Mouse (Mus musculus): ENCODE results near the gene Gm3402. TPM values are rescaled to one million over a fixed set of nuclear protein-coding genes. Genes with fewer than 3 reads are reported as not detected.

The Gm3402 gene
- polyA plus RNA-seq, 1 experiment, result not detected

DNA sequence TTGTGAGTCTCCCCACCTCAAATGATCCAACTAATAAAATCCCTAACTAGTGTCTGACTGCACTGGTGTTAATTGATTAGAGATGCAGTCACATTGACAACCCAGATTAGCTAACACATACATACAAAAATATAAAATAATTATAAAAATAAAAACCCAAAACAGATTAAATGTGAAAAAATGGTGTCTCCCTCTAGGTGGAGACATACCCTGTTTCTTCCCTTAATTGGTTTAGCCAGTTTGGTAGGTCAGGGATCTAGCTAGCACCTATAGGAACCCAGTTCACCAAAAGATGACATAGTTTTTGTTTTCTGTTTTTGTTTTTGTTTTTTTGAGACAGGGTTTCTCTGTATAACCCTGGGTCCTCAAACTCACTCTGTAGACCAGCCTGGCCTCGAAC lies 50.3 kb downstream of the Gm3402 start:
- Histone ChIP-seq H3K4me1 (ENCODE audit: control insufficient read depth, insufficient read depth, low read length) (no peaks in the 10 kb centered on the region), H3K27ac (ENCODE audit: insufficient read depth, low read length) (no peak overlapping the region), H3K4me3 (ENCODE audit: insufficient read depth, low read length) (no peak overlapping the region)
- TF ChIP-seq CTCF (IDR thresholded peaks at IDR 0.05; ENCODE audit: extremely low read depth, insufficient read depth, low read length), result no peak
- TF ChIP-seq POLR2A (IDR thresholded peaks at IDR 0.05; ENCODE audit: extremely low read depth, insufficient read depth, low read length), result no peak

Other genes with a start within 250 kb of the Gm3402 start
- 59.9 and 61.7 TPM in 2 replicates for gene Wasf3, start 129.1 kb upstream of the Gm3402 start, polyA plus RNA-seq (2012; rRNA removed)
- 0.13 and 0.19 TPM in 2 replicates for gene Gm6408, start 32.2 kb upstream of the Gm3402 start, polyA plus RNA-seq (2012; rRNA removed)
- gene Gm6370, start 22.8 kb upstream of the Gm3402 start, polyA plus RNA-seq (2012; rRNA removed), result not detected in 2 replicates
- not detected in 2 replicates for gene 4930449I24Rik, start 11.7 kb upstream of the Gm3402 start, polyA plus RNA-seq (2012; rRNA removed)
- gene Gm3404, start 11.7 kb downstream of the Gm3402 start, polyA plus RNA-seq (2012; rRNA removed), result not detected in 2 replicates
- gene Gm3409, start 23.5 kb downstream of the Gm3402 start, polyA plus RNA-seq (2012; rRNA removed), result not detected in 2 replicates
- not detected in 2 replicates for gene Gm3415, start 42.0 kb downstream of the Gm3402 start, polyA plus RNA-seq (2012; rRNA removed)
- gene Gpr12, start 71.1 kb downstream of the Gm3402 start, polyA plus RNA-seq (2012; rRNA removed), result 37.7 and 41.2 TPM in 2 replicates